Mouse (Mus musculus) heart, postnatal 0 days (tissue): Measurements from ENCODE around the gene Rbm5. TPM values are rescaled to one million over a fixed set of nuclear protein-coding genes. Genes with fewer than 3 reads are reported as not detected.

Experiments used
- ATAC-seq: fragments of 200-750 bp; cut with Nextera tagmentation; 2 replicates; pipeline ENCODE4 v1.8.0; 2017; ENCODE audit warnings: low read depth, moderate number of reproducible peaks, moderate library complexity; ENCODE audit not compliant: insufficient read depth
- DNase-seq: peaks from one replicate; pipeline ENCODE4 v3.0.0-alpha.2; 2016; ENCODE audit warnings: low spot score
- H3K27ac ChIP-seq: fragments of 300-500 bp; sonication (generic); 2 replicates; pipeline ENCODE4 v1.5.1; 2014; ENCODE audit warnings: low read depth, mild to moderate bottlenecking
- H3K27me3 ChIP-seq: fragments of 300-500 bp; sonication (generic); 2 replicates; pipeline ENCODE4 v1.6.1; 2014; ENCODE audit warnings: low read length, mixed read lengths; ENCODE audit not compliant: control insufficient read depth, insufficient read depth
- H3K36me3 ChIP-seq: fragments of 300-500 bp; sonication (generic); replicated peaks from 2 replicates; pipeline ENCODE4 v1.6.1; 2014; ENCODE audit warnings: low read length, mixed read lengths; ENCODE audit not compliant: control insufficient read depth, insufficient read depth
- H3K4me1 ChIP-seq: fragments of 300-500 bp; sonication (generic); 2 replicates; pipeline ENCODE4 v1.6.1; 2014; ENCODE audit warnings: antibody characterized with exemption; ENCODE audit not compliant: control insufficient read depth, insufficient read depth
- H3K4me2 ChIP-seq: fragments of 300-500 bp; sonication (generic); 2 replicates; pipeline ENCODE4 v1.6.1; 2014; ENCODE audit warnings: low read depth, mild to moderate bottlenecking, low read length, moderate library complexity
- H3K4me3 ChIP-seq: fragments of 300-500 bp; sonication (generic); 2 replicates; pipeline ENCODE4 v1.5.1; 2014; ENCODE audit warnings: low read depth, low read length
- H3K9ac ChIP-seq: fragments of 300-500 bp; sonication (generic); replicated peaks from 2 replicates; pipeline ENCODE4 v1.6.1; 2014; ENCODE audit warnings: low read depth, low read length, mixed read lengths
- H3K9me3 ChIP-seq: fragments of 300-500 bp; sonication (generic); replicated peaks from 2 replicates; pipeline ENCODE4 v1.6.1; 2016; ENCODE audit warnings: low read length; ENCODE audit not compliant: control insufficient read depth
- CTCF ChIP-seq: IDR thresholded peaks from 2 replicates; pipeline ENCODE4 v1.5.1; 2016; ENCODE audit warnings: antibody characterized with exemption, control low read depth, low read depth
- EP300 ChIP-seq: IDR thresholded peaks from 2 replicates; pipeline ENCODE4 v1.6.1; 2016; ENCODE audit warnings: antibody characterized with exemption, low read depth
- WGBS: fragments of 180-500 bp; shearing (Covaris S2); extraction: QIAGEN DNeasy Blood & Tissue Kit; methylation state at CpG from one replicate; pipeline ENCODE4 v1.1.7; 2014; 5-methylcytosine and 5-hydroxymethylcytosine counted together
- polyA plus RNA-seq: library from polyadenylated mRNA; unstranded; fragments of >200 nt; fragmentation: Nextera tagmentation; extraction: Ambion mirVana; gene quantifications from 2 replicates; pipeline ENCODE4 v1.2.1, GENCODE M21; 2015
- total RNA-seq: library from RNA; depleted of rRNA; stranded (reverse); fragments of >200 nt; gene quantifications from 2 replicates; pipeline ENCODE4 v1.2.3, GENCODE M21; 2014; ENCODE audit warnings: low replicate concordance

Gene Rbm5
- total and polyA plus RNA-seq, 2 experiments from 2014 or later = 81.7 to 90.6 TPM

GRCm38 (mm10) chr9:107723292-107723691 lies 47.5 kb downstream of the Rbm5 start:
- 25% methylated on average over 6 of the region's 6 CpGs for WGBS
- H3K4me1 ChIP-seq = peaks cover 15% of the 10 kb centered on the region
- no peak overlapping the region for H3K4me3 ChIP-seq
- no peaks in the 10 kb centered on the region for H3K36me3 ChIP-seq
- peak overlapping the region; percentile 74 for H3K27ac ChIP-seq
- no peak overlapping the region for H3K9ac ChIP-seq
- H3K9me3 ChIP-seq = no peaks in the 10 kb centered on the region
- TF ChIP-seq EP300 (no peak), CTCF (no peak)
- ATAC-seq (no peak), DNase-seq (no peak)
- no peak overlapping the region for H3K4me2 ChIP-seq
- no peaks in the 10 kb centered on the region; the same call in 1 of the 2 replicates for H3K27me3 ChIP-seq

- Histone ChIP-seq H3K4me1 (peaks cover 18% of the 10 kb centered on the region), H3K4me2 (no peak overlapping the region), H3K9ac (no peak overlapping the region), H3K27ac (no peak overlapping the region), H3K36me3 (no peaks in the 10 kb centered on the region), H3K9me3 (no peaks in the 10 kb centered on the region), H3K27me3 (no peaks in the 10 kb centered on the region; the same call in 1 of the 2 replicates), H3K4me3 (no peak overlapping the region)
- DNase-seq (no peak), ATAC-seq (no peak)
- TF ChIP-seq CTCF (no peak), EP300 (no peak)
- WGBS = 67% methylated on average over 10 of the region's 10 CpGs
These were observed 51.8 kb downstream of the Rbm5 start for GRCm38 (mm10) chr9:107718781-107719540.

GRCm38 (mm10) chr9:107716951-107717350 lies 53.8 kb downstream of the Rbm5 start:
- no peak for ATAC-seq
- Histone ChIP-seq H3K4me1 (peaks cover 8% of the 10 kb centered on the region), H3K4me2 (no peak overlapping the region), H3K9me3 (no peaks in the 10 kb centered on the region), H3K4me3 (no peak overlapping the region), H3K27ac (no peak overlapping the region), H3K27me3 (peaks cover 5% of the 10 kb centered on the region; the same call in 1 of the 2 replicates), H3K36me3 (no peaks in the 10 kb centered on the region), H3K9ac (no peak overlapping the region)
- 33% methylated on average over 6 of the region's 6 CpGs for WGBS
- no peak for DNase-seq
- no peak for TF ChIP-seq EP300
- no peak for TF ChIP-seq CTCF

GRCm38 (mm10) chr9:107715632-107716031 lies 55.2 kb downstream of the Rbm5 start:
- Histone ChIP-seq H3K4me1 (peaks cover 8% of the 10 kb centered on the region), H3K36me3 (no peaks in the 10 kb centered on the region), H3K9me3 (no peaks in the 10 kb centered on the region), H3K27ac (no peak overlapping the region), H3K4me2 (no peak overlapping the region), H3K27me3 (peaks cover 15% of the 10 kb centered on the region), H3K9ac (no peak overlapping the region), H3K4me3 (no peak overlapping the region)
- no peak for TF ChIP-seq CTCF
- no peak for TF ChIP-seq EP300
- no peak for DNase-seq
- WGBS = 87% methylated on average over 2 of the region's 2 CpGs
- ATAC-seq = no peak

- Histone ChIP-seq H3K9ac (no peak overlapping the region), H3K4me3 (no peak overlapping the region), H3K27me3 (peaks cover 21% of the 10 kb centered on the region), H3K4me1 (peaks cover 13% of the 10 kb centered on the region), H3K27ac (peak overlapping the region; percentile 43; the same call in 1 of the 2 replicates), H3K4me2 (peak overlapping the region; percentile 16; the same call in 1 of the 2 replicates), H3K9me3 (no peaks in the 10 kb centered on the region), H3K36me3 (no peaks in the 10 kb centered on the region)
- WGBS = 15% methylated on average over 12 of the region's 12 CpGs
- ATAC-seq (no peak), DNase-seq (no peak)
- TF ChIP-seq EP300 = no peak
- no peak for TF ChIP-seq CTCF
These were observed 56.4 kb downstream of the Rbm5 start for GRCm38 (mm10) chr9:107714221-107714952.
